Mouse (Mus musculus): ENCODE results near the gene Sik1.

Gene Sik1

DNA sequence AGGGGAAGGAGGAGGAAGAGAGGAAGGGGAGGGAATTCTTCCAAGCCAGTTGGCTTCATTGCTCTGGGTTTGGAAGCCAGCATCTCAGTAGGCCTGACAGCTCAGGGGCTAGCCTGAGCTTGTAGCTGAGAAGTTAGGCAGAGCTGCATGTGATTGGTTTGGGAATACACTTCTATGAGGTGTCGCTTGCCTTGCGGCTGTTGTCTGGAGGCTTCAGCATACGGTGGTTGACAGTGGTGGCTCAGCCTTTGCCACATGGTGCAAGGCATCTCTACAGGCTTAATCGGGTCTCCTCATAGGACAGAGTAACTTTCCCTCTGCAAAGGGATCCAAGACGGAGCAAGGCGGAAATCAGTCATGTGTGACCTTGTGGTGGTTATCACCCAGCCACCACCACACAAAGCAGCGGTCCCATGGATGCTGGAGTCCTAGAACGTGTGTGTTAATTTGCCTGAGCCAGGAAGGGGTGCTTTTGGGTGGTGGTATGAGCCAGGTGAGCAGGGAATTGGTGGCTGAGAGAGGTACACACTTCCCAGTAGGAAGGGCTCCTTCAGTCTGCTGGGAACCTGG, 25.0 kb downstream of the Sik1 start:
- no peak for DNase-seq

DNA sequence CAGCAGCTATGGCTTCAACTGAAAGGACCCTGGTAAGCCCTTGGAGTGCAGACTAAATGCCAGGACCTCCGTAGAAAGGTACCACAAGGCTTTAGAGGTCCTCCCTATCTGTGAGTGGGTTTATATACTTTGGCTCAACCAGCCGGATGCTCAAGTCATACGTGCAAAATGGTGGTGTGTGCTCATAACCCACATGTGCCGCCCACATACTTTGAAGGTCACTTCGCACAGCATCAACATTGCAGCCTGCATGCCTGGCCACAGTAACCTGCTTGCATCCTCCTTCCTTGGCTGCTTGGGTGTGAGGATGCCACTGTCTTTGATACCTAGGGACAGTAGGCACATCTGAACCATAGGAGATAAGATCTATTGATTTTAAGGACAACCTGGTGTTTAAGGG, 26.7 kb downstream of the Sik1 start:
- DNase-seq = no peak

DNA sequence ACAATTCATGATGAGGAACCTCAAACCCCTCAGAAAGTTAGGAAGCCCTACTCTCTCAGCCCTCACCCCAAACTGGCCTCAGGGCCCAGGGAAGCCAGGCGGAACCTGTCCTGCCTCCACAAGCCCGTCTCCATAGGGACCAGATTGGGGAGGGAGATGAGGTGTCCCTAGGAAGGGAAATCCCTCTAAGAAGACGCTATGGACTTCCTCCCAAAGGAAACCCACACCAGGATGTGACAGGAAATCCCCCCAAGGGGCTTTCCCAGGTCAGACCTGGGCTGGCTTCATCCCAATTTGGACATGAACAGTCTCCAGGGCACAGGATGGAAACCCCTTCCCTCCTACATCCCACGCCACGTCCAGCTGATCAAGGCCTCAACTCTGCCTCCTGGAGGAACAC, 27.5 kb downstream of the Sik1 start:
- DNase-seq = no peak

DNA sequence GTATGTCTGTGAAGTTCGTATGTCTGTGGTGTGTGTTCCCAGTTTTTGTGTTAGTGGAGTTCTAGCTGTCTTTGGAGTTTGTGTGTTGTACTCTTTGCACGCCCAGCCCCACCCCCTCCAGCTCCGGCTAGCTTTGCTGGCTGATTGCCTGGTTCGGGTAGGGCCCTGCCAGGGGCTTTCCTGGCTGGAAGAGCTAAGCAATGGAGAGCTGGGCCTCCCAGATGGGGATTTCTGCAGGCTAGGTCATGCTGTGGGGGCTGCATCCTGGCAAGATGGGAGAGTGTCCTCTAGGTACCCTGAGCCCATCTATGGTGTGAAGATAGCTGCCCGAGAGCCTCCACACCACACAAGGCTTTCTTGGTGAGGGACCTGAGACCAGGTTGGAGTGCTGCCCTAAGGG, 28.4 kb downstream of the Sik1 start:
- DNase-seq = no peak

DNA sequence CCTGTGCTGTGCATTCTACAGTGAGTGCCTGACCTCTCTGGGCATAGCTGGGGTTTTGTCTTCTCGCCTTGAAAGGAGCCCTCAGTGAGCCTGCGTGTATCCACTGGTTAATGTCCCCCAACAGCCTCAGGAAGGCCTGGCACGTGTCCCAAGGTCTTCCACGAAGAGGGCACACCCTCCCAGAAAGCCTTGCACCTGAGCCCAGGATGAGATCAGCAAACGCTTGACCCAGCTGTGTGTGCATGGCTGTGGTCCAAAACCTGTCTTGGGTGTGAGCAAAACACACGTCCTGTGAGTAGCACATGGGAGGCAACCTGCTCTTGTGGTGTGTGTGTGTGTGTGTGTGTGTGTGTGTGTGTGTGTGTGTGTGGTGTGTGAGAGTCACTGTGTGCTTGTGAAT, 28.9 kb downstream of the Sik1 start:
- DNase-seq = no peak

DNA sequence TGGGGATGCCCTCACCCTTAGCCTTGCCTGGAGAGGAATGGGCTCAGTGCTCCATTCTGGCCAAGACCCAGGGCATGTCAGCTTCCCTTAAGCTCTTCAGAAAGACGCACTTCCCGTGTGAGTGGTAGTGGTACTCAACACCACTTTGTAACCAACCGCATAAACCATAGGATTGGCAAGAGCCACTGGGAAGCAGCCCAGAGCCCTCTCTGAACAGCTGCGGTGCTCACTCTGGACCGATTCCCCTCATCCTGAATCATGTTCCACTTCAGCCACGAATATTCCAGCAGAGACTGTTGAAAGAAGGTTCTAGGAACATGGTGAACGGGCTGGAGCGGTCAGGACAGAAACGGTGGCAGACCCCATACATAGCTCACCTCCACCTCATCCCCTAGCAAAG, 29.9 kb downstream of the Sik1 start:
- DNase-seq = no peak

DNA sequence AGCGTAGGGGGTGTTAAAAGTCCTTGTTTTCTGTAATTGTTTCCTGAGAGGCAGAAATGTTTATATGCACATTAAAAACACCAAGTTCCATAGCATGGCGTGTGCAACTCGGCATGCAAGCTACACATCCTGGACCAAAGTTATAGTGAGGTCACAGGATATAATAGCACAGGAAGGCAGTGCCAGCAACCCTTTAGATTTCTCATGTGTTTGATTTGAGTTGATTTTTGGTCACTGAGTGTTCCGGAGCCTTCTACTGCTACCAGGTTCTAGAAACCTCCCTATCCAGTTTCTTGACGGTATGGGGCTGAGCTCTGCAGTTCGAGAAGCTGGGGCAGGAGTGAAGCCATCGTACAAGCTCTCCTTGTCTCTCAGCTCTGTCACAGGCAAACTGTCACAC, 30.8 kb downstream of the Sik1 start:
- DNase-seq = no peak

DNA sequence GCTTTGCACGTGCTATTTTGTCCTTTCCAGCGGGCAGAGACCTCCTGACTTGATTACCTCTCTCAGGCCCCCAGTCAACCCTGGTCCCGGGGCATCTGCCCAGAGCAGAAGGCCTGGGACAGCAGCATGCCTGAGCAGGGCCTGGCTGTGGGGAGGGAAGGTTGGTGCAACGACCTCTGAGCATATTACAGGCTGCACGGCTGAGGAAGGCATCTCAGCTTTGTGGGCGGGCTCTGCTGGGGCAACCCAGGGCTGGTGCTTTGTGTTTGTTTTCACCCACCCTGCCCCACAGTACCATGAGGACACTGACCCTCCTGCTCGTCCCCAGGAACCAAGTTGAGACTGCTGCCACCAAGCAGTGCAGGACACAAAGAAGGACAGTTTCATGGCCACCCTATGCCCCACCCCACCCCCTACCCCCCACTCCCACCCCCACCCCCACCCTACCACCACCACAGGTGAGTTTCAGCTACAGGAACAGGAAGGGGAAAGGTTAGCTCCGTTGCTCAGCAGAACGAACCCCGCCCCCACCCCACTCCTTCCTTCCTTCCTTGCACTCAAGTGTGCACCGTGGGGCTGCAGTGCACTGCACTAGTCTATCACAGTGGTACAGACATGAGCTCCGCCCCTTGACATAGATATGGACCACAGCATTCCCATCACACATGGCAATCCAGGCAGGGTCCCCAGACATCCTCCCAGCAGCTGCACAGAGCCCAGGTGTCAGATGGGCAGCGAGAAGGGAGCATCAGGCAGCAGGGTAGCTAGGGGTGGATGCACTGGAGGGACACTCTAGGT, 34.3 kb downstream of the Sik1 start:
- no peak for DNase-seq

DNA sequence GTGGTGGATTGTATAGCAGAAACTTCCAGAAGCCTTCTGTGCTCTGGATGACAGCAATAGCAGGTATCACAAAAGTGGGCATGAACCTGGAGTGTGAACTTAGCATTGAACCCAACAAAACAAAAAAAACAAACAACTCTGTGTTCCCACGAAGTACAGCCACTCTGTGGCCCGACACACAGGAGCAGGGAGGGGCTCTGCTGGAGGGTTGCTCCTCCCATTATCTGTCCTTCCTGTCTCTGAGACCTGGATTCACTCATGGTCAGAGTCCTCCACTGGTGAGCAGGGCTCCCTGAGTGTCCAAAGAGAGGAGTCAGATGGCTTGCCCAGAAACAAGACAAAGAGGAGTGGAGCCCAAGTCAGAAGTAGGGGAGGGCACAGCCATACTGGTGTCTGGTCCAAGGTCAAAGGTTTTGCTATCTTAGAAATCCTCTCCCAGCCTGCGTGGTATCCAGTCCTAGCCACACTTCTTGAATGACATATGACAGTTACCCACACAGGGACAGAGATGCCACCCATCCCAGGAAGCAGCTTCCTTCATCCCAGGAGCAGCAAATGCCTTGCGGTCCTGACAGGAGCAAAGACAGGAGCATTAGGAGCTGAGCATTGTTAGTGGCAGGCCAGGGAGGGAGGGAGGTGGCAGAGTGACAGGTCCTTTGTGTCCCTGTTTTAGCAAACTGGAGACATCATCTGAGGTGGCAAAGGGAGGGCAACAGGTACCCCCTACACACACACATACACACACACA, 35.3 kb downstream of the Sik1 start:
- no peak for DNase-seq

DNA sequence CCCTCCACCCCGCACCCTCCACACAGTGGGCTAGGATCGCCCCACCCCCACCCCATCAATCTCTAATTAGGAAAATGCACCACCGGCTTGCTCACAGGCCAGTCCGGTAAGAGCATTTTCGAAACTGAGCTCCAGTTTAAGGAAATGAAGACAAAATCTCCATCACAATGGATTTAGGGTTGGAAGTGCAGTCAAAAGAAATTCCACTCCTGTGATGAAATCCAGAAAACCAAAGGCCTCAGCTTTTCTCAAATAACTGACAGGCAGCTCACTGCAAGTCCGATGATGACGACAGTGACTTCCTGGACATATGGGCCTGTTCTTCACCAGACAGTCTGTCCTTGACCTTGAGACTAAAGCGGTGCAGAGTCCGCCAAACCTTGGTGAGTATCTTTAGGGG, 36.2 kb downstream of the Sik1 start:
- no peak for DNase-seq

DNA sequence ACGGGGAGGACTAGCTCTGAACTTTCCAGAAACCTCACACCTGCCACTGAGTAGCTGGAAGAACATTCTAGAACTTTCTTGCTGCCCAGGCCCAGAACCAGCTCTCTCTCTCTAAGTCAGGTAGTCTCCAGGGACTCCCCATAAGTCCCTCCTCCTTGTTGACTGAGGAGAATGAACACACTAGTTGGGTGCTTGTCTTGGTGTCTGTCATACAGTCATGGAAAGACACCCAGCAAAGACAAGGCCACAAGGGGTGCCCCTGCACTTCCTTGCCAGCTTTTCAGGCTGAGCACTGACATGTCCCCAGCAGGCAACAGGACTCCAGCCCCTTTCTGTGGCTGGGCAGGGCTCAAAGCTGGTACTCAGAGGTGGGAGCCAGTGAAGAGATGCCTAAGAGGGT, 37.8 kb downstream of the Sik1 start:
- DNase-seq = no peak

DNA sequence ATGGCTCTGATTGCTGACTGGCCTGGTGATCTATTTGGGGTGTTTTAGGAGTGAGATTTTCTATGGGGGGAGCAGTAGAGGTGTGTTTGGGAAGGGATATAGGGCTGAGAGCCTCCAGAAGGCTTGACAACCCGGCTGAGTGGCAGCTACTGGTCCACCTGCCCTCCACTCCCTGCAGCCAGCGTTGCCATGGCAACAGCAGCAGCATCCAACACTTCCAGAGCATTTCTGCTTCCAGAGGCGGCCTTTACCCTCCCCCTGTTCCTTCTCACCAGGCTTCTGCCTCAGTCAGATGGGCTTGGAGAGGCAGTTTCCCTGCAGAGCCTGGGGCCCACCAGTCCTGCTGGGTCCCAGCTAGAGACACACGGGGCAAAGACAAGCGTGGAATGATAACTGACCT, 38.4 kb downstream of the Sik1 start:
- DNase-seq = peak; percentile 58

DNA sequence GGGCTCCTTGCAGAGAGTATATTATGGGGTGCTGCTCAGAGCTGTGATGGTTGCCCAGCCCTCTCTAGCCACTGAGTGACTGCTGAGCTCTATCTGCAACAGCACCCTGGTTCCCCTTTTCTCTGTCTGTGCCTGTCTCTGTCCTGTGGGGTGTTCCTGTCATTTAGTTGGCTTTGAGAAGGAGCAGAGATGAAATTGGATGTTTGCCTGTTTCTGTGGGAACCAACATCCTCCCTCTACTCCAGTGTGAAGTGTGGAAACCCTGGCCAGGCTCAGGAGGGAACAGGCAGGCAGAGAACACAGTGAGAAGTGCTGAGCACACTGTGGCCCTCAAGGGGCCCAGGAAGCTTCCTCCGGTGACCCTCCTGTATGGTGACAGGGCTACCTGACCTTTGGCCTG, 40.8 kb downstream of the Sik1 start:
- DNase-seq = no peak

DNA sequence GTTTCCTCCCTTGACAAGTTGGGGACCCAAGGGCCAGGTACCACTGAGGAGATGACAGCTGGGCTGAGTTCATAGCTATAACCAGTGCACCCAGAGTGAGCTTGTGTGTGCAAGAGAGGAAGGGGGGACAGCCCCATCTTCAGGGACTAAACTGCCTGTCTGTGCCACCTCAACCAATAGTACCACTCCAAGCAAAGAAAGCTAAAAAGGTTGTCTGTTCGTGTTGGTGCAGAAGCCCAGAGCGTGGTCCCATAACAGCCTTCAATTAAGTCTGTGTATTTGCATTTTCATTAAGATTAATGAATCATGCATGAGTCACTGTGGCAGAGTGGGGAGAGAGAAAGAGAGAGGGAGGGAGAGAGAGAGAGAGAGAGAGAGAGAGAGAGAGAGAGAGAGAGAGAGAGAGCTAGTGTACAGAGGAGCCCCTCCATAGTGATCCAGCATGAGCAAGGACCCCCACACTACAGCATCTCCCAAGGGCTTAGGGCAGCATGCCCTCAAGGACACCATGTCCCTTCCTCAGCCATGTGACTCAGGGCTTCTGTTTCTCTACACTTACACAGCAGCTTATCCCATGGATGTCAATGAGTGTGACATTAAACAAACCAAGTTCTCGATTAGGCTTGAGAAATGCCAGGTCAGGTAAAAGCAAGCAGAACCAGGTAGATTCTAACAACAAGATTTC, 41.5 kb downstream of the Sik1 start:
- no peak for DNase-seq

DNA sequence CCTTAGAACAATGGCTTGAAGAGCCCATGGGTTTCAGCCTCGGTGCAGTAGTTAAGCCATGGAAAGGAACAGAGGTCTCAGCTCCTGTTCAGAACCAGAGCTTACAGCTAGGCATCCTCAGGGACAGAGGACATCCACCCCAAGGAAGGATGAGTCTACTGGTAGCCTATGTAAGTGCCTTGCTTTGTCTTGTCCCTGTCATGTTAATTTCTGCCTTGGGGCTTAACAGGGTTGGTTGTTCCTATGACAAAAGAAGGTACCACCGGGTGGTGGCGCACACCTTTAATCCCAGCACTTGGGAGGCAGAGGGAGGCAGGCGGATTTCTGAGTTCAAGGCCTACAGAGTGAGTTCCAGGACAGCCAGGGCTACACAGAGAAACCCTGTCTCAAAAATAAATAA, 44.3 kb downstream of the Sik1 start:
- no peak for DNase-seq

DNA sequence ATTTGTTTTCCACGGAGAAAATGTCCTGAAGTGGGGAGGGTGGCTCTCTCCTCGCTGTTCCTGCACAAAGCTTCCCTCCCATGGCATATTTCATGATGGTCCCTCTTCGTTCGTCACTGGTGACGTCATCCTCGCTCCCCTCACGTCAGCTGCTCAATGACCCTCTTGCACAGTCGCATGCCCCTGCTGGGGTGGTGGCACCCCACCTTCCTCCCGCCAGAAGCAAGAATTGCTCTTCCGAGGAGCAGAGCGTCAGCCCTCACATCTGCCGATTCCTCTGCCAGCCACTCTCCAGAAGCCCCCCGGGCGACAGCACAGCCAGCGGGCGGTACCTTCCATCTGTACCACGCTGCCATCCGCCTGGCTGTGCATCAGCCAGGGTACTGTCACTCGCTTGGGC, 45.7 kb downstream of the Sik1 start:
- DNase-seq = no peak

DNA sequence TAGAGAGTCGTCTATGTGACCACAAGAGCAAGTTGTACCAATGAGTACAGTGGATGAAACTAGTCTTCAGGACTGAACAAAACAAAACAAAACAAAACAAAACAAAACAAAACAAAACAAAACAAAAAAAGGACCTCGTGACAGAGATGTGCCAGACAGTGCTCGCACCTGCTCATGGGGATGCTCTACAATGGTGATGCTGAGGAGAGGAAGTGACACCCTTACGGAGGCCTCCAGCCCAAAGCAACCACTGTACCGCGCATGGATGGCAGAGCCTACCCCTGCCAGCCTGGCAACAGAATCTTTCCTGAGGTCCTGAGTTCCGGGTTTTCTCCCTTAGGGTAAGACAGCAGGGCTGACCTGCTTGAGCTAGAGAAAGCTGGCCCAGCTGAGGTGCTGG, 46.5 kb downstream of the Sik1 start:
- no peak for DNase-seq

DNA sequence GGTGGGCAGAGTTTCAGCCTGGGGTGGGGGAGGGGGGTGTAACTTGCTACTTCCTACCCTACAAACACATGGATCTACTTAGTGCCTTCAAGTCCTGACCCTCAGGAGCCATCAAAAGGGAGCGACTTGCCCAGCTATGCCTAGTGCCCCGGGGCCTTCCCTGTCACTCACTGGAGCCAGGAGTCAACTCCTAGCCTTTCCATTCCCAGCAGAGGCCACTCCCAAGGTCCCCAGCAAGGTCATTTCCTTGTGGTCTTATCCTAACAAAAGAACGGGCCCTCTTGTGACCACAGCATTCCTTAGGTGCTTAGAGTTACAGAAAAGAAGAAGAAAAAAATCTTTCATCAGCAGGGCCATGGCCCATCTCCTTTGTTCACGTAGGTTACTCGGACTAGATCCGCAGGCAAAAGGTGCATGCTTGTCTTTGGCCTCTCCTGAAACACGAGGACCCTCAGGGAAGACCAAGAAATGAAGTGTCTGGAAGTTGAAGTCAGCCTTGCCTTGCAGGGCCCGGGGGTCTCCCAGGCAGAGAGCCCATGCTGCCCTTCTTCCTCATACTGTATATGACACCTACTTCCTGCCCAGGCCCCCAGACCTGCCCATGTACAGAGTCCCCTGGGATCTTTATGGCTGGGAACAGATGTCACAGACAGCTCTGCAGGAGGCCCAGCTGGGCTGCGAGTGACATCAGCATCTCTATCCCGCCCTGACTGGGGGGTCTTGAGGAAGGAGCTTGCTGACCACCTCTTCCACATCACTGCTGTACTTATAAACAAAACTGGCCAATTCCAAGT, 47.3 kb downstream of the Sik1 start:
- peak; percentile 73 for DNase-seq

DNA sequence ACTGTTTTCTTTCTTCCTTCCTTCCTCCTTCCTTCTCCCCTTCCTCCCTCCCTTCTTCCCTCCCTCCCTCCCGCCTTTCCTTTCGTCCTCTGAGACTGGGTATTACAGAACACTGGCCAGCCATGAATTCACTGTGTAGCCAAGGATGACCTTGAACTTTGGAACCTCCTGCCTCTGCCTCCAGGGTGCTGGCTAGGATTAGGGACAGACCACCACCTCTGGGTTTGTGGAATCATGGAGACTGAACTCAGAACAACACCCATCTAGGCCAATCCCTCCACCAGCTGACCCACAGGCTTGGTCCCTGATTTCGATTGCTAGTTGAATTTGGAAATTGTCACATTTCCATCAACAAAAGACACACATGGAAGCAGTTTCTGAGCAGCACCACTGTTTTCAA, 49.1 kb downstream of the Sik1 start:
- DNase-seq = no peak

DNA sequence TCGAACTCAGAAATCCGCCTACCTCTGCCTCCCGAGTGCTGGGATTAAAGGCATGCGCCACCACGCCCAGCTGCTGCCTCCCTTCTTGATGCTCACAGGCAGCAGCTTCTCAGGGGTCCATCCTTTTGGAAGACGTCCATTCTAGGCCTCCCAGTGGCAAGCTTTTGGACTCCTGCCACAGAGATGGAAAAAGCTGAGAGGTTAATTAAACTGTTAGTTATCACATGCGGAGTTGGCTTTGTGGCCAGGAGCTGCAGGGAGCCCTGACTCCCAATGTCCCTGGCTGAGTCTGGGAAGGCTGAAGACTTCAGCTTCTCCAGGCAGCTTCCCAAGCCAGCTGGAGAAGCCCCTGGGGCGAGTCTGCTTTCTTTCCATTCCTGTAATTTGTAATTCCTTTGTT, 49.6 kb downstream of the Sik1 start:
- DNase-seq = no peak

DNA sequence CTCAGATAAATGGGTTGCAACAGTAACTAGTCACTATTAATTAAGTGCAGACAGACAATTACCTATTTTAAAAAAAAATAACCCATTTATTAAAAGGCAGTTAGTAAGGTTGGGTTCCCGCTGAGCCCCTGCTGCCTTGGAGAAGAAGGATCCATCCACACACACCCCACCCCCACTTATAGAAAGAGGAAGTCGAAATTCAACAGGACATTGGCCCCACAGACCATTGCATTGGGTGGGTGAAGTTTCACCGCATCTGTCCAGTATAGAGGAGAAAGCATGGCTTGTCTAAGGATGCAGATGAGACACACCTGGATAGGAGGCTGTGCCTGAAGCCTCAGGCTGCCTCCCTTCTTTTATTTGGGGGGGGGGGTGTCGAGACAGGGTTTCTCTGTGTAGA, 50.0 kb downstream of the Sik1 start:
- no peak for DNase-seq

DNA sequence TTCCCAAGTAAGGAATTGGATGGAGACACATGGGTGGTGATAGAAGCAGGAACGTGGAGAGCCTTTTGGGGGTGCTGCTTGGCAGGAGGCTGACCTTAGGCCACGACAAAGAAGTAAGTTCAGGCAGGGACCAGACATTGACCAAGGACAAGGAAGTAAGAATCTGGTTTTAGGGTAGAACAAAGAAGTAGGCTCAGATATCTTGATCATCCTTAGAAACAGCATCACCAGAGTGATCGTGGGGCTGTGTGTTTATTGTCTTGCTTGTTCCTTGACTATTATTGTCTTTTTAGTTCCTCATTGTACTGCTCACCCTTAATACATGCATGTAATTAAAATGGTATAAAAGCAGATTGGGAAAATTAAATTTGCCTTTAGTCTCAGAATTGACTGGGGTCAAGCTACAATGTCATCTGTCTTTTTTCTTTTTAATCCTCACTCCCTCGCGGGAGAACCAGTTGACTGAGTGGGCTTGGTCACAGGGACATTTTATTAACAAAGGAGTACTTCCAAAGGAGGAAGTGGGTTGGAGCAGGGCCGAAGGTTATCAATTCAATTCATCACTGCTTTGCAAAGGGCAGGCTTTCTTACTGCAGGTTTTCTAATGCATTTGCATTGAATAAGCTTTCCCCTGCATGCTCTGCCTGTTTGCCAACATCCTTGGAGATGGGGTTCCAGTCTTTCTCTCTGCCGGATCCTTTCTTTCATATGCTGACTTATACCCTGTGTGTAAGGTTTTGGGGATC, 53.2 kb downstream of the Sik1 start:
- no peak for DNase-seq

All from embryo, embryonic 11 days (tissue).